Mouse (Mus musculus) left cerebral cortex, postnatal 10 days (tissue): ENCODE data around the gene Plrg1. TPM values are rescaled to one million over a fixed set of nuclear protein-coding genes. Genes with fewer than 3 reads are reported as not detected.
A peak's percentile ranks its signal among the peaks of the same experiment; 100 is the strongest.

ENCODE experiments used
- DNase-seq, 2 experiments: peaks; one replicate each; pipeline ENCODE4 v3.0.0; 2021 to 2022; ENCODE audit warnings: low spot score in 2 of 2, mixed read lengths in 1 of 2; ENCODE audit errors: extremely low spot score in 1 of 2
- intact Hi-C: fragments of 180-260 bp; cut with DNase I; formaldehyde crosslinking; loops from one replicate; pipeline ENCODE4 v1.15.1; 2025
- total RNA-seq, 2 experiments: library from RNA; stranded (reverse); gene quantifications; 2 replicates each; pipeline ENCODE4 v1.2.3; 2021

Plrg1 gene
- total RNA-seq, 2 experiments from 2014 or later, result 40.0 to 40.6 TPM

DNA sequence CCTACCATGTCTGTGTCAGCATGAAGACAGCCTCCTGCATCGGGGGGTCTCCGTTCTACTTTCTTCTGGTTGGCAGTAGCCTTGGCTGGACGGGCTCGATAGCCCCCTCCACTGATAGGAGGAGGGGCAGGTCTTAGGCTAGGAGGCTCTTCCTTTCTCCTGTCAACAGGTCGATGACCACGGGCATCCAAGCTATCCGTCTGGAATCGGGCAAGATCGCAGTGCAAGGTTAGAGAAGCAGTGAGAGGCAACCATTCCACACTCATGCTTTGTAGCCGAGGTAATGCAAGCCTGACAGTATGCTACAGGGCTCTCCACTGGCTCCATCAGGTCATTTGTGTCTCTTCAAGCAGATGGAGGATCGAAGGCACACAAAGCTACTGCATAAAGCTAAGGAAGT is 8.7 kb upstream of the Plrg1 start:
- intact Hi-C loops, result loop anchor here (5.0 kb wide), 1 partner anchor 169 kb away; the partner anchor contains the start of gene Rbm46
- no peak for DNase-seq

DNA sequence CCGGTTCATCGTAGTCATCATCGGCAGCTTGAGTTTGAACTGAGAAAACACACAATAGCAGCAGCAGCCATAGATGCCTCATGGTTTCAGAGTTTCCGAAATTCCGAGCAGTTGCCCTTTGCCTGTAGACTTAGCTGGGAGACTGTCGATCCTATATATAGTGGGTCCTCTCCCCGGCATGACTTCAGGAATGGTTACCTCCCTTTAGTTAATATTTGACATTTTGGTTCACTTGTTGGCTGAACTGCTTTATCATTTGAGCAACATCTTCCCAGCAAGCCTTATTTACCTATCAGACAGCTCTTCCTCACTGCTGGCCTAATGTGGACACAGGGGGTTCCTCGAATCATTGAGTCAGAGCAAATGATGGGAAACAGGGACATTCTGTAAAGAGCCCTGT is 5.6 kb upstream of the Plrg1 start, which contains the start of gene Fgb:
TSS of gene Fgb (minus strand) at position 184 of the 400 bp plus-strand sequence.
- no peak for DNase-seq
- intact Hi-C loops, result loop anchor here (5.0 kb wide), 1 partner anchor 172 kb away; the partner anchor contains the start of gene Rbm46

DNA sequence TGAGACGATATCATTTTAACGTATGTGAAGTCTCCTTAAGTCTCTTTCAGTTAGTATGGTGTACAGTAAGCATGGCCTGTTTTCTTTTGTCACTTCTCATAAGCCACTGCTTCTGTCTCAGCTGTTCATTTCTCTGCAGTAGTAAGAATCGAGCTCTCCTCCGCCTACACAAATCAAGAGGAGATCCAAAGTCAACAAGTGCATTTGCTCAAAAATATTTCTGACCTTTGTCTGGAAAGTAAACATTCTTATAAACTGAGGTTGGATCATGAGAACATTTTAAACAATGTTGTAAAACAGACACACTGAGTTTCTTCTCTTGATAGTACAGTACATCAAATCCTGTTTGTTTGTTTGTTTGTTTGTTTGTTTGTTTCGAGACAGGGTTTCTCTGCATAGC is 4.7 kb upstream of the Plrg1 start:
- intact Hi-C loops, result no loop called here
- no peak for DNase-seq

DNA sequence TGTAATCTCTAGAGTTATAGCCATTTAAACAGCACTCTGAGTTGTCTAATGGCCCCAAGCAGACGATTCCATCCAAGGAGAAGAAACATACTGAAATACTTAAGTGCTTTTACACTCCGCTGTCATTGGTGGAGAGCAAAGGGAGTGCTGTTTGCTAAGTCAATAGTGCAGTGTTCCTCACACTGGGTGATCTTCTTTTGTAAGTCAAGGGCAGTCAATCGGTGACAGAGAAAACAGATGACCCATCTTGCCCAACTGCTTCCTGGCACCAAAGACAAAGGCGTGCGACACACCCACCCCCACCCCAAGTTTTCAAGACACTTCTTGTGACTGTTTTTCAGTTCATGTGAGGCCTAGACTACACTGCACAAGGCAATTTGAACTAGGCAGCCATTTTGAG is 3.2 kb upstream of the Plrg1 start:
- intact Hi-C loops, result no loop called here
- no peak for DNase-seq

DNA sequence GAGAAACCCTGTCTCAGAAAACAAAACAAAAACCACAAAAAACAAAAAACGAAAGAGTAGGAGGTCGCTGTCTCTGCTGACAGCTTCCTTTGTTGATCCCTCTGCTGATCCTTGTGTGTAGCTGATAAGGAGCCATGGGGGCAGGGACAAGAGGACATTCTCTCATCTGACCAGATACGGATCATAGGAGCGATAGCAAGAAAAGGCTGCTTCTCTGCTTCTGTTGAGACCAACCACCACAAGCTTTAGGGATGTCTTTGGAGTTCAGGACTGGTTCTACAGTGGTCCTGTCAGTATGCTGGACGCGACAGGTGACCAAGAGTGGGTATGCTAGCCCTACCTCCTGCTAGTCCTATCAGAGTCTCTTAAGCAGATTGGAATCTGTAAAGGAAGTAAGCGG is 2.2 kb upstream of the Plrg1 start:
- intact Hi-C loops, result loop anchor here (1.0 kb wide), 1 partner anchor 54 kb away; no protein-coding TSS in a partner anchor
- no peak for DNase-seq

DNA sequence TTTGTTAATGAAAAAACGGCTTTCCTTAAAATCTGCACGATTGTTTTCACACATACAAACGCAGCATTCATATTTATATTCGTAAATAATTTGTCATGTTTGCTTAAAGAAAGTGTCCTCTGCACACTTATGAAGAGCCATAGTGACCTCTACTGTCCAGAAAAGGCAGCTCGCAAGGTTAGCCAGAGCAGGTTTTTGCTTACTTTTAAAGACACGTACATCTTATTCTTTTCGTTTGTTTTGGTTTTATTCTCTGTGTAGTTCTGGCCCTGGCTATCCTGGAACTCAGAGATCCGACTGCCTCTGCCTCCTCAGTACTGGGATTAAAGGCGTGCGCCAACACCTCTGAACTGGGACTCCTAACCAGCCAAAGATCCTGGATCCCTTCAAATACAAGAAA is 1.6 kb upstream of the Plrg1 start:
- intact Hi-C loops, result loop anchor here (1.0 kb wide), 1 partner anchor 54 kb away; no protein-coding TSS in a partner anchor
- peak in 1 of 2 experiments; percentile 23 for DNase-seq

DNA sequence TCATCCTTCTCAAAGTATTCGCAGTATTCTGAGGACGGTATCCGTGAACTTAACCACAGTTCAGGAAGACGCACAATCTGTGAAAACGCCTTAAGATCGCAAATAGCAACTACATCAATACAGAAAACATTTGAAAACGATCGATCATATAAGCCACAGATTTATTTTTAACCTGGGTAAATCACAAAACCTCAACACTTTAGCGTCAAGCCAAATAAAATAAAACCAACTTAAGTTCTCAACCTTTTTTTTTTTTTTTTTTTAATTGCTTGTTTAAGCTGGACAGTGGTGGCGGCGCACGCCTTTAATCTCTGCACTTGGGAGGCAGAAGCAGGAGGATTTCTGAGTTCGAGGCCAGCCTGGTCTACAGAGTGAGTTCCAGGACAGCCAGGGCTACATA is 563 bp upstream of the Plrg1 start:
- DNase-seq, result no peak
- intact Hi-C loops, result loop anchor here (5.0 kb wide), 1 partner anchor 672 kb away; no protein-coding TSS in a partner anchor

DNA sequence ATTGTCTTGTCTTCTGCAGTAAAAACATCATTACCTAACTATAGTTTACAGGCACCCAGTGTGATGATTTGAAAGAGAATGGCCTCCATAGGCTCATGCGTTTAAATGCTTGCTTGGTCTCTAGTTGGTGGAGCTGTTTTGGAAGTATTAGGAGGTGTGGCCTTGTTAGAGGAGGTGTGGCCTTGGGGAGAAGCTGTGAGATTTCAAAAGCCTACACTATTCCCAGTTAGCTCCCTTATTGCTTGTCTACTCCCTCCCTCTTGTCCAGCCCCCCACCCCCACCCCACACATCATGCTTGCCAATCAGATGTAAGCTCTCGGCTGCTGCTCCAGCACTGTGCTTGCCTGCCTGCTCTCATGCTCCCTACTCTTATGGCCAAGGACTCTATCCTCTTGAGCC is 1.7 kb downstream of the Plrg1 start:
- DNase-seq, result no peak
- intact Hi-C loops, result loop anchor here (5.0 kb wide), 1 partner anchor 675 kb away; no protein-coding TSS in a partner anchor

DNA sequence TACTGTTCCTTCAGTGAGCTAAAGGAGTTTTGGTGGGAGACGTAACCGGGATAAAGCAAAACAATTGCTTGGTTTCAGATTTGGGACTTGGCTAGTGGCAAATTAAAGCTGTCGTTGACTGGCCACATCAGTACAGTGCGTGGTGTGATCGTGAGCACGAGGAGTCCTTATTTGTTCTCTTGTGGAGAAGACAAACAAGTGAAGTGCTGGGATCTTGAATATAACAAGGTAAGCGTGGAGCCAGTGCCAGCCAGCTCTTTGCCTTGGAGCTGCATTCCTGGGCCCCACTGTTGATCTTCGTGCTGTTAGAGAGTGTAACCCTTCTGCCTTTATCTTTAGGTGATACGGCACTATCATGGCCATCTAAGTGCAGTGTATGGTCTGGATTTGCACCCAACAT is 12.6 kb downstream of the Plrg1 start:
- intact Hi-C loops, result no loop called here
- no peak for DNase-seq

DNA sequence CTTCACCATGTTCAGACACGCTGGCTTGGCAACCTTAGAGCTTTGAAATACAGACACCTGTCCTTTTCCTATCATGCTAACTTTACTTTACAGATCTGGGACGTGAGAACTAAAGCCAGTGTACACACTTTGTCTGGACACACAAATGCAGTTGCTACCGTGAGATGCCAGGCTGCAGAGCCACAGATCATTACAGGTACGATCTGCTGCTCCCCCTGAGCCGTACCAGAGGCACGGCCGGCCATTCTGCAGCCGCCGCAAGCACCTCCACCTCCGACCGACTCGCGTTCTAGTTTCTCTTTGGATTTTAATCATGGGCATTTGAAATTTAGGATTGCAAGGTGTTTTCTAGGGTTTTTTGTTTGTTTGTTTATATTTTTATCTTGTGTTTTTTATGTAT is 13.5 kb downstream of the Plrg1 start:
- no peak for DNase-seq

DNA sequence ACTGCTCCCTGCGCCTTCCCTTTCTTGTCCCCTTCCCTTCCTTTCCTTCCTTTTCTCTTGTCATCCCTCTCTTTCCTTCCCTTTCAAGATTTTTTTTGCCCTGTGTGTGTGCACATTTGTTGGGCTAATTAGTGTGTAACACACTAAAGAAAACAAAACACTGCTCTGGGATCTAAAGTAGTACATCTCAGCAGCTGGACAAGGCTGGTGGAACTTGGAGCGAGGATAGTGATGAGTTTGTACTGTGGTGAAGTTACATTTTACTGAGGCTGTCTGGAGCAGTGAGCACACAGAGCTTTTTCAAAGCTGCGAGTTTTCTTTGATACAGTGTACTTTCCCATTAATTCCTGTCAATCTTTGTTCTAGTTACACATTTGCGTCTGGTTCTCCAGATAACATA is 14.9 kb downstream of the Plrg1 start:
- DNase-seq, result no peak
- intact Hi-C loops, result no loop called here

More for the DNA sequence above, 13.5 kb downstream of the Plrg1 start:
- intact Hi-C loops, result no loop called here

DNA sequence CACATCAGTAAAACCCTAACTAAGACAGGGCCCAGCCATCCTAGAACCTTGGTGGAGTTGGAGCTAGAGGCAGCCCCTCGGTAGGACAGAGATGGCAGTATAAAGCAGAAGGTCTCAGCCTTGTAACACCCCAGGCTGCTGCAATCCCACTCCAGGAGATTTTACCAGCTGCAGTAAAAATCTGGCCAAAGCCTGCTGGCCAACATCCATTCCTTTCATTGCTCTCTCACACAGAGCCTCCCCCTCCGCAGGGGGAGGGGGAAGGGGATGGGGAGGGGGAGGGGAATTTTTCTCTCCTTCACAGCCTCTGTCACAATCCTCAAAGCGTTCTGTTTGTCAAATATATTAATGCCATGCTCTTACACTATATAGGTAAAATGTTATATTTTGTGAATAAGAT is 21.2 kb downstream of the Plrg1 start:
- intact Hi-C loops, result no loop called here
- no peak for DNase-seq

DNA sequence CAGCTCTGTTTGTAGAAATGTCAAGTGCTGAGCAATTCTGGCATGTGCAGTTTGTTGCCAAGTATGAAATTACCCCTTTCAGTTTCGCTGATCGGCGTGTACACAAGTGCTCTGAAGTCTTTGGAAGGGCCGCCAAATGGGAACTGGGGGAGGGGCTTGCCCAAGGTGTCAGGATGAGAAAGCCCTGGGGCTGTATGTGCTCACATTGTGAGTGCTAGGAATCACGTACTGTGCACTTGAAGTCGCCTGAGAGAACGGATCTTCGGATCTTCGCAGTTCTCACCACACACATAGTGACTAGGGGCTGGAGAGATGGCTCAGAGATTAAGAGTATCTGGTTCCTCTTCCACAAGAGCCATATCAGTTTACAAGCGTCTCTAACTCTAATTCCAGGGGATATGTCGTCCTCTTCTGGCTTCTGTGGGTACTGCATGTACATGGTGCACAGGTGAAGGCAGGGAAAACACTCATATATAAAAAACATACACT is 25.3 kb downstream of the Plrg1 start:
- intact Hi-C loops, result no loop called here
- peak; percentile 31 to 38 for DNase-seq

DNA sequence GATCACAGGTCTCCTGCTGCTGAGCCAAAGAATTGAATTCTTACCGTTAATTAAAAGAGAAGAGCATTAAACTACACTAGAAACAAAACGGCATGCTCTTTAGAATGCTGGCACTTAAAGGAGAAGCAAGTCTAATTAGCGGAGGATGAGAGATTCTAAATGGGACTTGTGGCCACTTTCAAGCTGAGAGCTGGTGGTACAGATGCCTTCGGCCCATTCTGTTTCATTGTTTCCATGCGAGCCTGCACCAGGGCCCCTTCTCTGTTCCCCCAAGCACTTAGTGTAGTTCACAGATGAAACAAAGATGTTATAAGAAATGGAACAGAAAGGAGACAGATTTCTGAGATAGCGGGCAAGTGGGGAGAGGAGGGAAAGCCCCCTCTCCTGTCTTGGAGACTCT is 42.3 kb downstream of the Plrg1 start:
- intact Hi-C loops, result no loop called here
- no peak for DNase-seq

DNA sequence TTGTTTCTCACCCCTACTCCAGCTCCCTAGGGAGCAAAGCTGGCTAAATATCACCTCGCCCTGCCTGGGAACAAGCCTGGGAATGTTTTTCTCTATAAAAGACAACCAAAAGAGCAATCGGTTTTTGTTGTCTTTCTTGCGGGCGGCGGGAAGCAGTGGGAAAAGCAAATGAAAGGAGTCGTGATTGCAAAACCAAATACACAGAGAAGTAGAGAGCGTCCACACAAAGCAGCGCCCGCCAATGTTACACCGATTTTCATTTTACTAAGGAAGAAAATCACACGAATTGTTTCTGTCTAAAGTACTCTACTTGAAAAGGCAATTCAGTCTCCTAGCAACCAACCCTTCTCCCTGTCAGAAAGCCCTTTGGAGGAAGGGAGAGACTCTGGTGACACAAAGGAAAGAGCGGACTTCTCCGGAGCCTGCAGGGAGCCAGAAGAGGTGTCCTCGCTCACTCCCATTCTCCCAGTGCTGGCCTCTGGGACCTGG is 43.3 kb downstream of the Plrg1 start:
- no peak for DNase-seq
- intact Hi-C loops, result no loop called here

DNA sequence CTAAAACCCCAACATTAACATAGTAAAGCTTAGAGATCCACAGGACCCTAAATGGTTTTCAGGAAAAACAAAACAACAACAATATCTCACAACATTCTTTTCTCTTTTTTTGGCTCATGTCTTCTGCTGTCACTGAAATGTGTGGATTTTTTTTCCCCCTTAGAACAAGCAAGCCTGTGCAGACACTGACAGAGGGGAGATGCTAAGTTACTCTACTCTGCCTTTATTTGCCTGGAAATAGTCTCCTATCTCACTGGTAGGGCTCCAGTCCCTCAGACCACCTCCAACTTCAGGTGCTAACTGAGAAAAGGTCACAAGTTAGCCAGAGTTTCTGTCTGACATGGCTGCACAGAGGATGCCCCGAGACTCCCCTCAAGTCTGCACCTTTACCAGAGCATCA is 43.8 kb downstream of the Plrg1 start:
- intact Hi-C loops, result no loop called here
- DNase-seq, result no peak

DNA sequence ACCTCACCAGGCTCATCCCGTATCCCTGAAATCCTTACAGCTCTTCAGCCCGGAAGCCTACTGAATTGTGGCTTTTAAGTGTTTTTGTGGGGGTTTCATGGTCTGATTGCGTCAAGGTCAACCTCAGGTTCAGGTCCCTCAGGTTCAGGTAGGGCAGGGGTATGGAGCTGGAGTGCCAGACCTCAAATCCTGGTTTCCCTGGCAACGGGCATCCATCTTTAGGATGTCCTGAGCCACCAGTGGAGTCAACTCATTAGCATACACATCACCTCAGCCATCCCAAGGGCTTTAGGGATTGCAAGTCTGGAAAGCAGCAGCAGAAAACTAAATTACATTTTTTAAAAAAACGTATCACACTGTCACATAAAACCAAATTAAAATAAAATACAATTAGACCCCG is 44.3 kb downstream of the Plrg1 start:
- intact Hi-C loops, result no loop called here
- DNase-seq, result no peak

DNA sequence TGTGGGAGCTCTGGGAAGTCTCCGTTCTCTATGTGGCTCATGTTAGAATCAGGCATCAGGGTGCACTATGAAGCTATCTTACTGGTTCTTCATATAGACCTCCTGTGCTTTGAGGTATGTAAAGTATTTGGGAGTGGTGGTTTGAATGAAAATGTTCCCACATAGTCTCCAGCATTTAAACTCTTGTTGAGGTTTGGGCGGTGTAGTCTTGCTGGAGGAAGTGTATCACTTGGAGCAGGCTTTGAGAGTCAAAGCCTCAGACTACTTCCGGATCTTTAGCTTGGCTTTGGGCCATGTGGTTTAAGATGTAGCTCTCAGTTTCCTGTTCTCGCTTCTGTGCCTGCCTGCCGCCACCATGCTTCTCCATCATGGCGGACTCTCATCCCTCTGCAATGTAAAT is 47.0 kb downstream of the Plrg1 start:
- intact Hi-C loops, result no loop called here
- no peak for DNase-seq

DNA sequence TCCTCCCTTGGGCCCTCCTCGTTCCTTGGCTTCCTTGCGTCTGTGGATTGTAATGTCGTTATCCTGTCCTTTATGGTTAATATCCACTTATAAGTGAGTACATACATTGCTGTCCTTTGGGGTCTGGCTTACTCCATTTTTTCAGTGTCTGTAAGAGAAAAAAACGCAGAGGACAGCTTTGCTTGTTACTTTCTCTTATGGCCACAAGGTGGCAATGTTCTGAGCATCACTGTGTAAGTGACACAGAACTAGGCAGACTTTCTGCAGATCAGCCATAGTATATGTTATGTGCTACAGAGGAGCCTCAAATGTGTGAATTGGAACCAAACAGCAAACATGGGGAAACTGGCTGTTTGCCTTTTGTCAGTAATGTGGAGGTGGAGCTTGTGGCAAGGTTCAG is 54.8 kb downstream of the Plrg1 start:
- DNase-seq, result peak in 1 of 2 experiments; percentile 48
- intact Hi-C loops, result loop anchor here (2.0 to 5.0 kb wide), 2 partner anchors 112 to 163 kb away; no protein-coding TSS in a partner anchor

DNA sequence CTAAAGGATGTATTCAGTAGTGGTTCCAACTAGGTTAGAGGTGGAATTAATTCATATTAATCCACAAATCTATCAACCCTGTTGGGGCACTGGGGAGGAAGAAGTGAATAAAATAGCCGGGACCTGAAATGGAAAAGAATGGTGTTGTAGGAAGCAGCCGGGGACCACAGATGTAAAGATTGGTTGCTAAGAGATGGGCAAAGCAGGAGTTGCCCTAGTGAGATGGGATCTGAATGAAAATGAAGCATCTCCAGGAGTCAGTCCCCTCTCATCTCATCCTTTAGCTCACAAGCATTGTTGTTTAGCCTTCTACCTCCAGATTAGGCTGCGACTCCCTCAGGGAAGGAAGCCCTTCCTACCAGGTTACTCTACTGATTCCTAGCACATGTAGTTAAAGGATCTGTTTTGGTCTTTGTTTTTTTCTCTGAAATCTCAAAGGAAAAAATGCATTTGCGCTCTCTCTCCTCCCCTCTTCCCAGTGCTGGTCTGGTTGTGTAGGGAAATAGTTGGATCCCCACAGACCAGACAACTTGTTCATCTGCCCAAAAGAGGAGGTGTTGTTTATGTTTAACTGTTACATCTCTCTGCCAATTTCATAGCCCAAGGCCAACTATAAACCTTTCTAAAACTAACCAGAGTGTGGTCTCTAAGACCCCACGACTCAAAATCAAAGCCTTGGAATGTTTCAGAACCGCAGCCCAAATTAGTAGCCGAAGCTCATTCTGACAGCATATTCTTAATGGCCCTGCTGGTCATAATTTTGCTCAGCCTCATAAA is 56.4 kb downstream of the Plrg1 start:
- intact Hi-C loops, result loop anchor here (2.0 to 5.0 kb wide), 2 partner anchors 111 to 161 kb away; no protein-coding TSS in a partner anchor
- DNase-seq, result no peak
